Mouse (Mus musculus): ENCODE data around the gene Zzz3.
"Not testable (repeated sequence)": the region's sequence is repeated elsewhere in the genome, so short reads cannot be mapped to it uniquely, and the experiment has no call there.

Gene Zzz3

GRCm38 (mm10) chr3:152400875-152401274 lies 5.6 kb downstream of the Zzz3 start:
- in situ Hi-C loops (cut with MboI, MseI): no loop called here

GRCm38 (mm10) chr3:152401964-152402670 lies 6.8 kb downstream of the Zzz3 start:
- in situ Hi-C loops (cut with MboI, MseI): no loop called here

- in situ Hi-C loops (cut with MboI, MseI): no loop called here
These were observed 7.4 kb downstream of the Zzz3 start for GRCm38 (mm10) chr3:152402671-152403066.

- in situ Hi-C loops (cut with MboI, MseI): no loop called here
These were observed 8.6 kb downstream of the Zzz3 start for GRCm38 (mm10) chr3:152403827-152404226.

GRCm38 (mm10) chr3:152405420-152405819 lies 10.1 kb downstream of the Zzz3 start:
- in situ Hi-C loops (cut with MboI, MseI): no loop called here

- in situ Hi-C loops (cut with MboI, MseI): no loop called here
These were observed 10.8 kb downstream of the Zzz3 start for GRCm38 (mm10) chr3:152405978-152406640.

- in situ Hi-C loops (cut with MboI, MseI): no loop called here
These were observed 15.8 kb downstream of the Zzz3 start for GRCm38 (mm10) chr3:152410980-152411551.

GRCm38 (mm10) chr3:152412362-152412761 lies 17.1 kb downstream of the Zzz3 start:
- in situ Hi-C loops (cut with MboI, MseI): no loop called here

- in situ Hi-C loops (cut with MboI, MseI): no loop called here
These were observed 33.7 kb downstream of the Zzz3 start for GRCm38 (mm10) chr3:152428925-152429324.

- in situ Hi-C loops (cut with MboI, MseI): no loop called here
These were observed 37.4 kb downstream of the Zzz3 start for GRCm38 (mm10) chr3:152432677-152433076.

- in situ Hi-C loops (cut with MboI, MseI): no loop called here
These were observed 40.3 kb downstream of the Zzz3 start for GRCm38 (mm10) chr3:152435590-152435989.

GRCm38 (mm10) chr3:152438068-152438467 lies 42.8 kb downstream of the Zzz3 start:
- in situ Hi-C loops (cut with MboI, MseI): no loop called here

- in situ Hi-C loops (cut with MboI, MseI): no loop called here
These were observed 47.5 kb downstream of the Zzz3 start for GRCm38 (mm10) chr3:152442795-152443194.

- in situ Hi-C loops (cut with MboI, MseI): no loop called here
These were observed 48.8 kb downstream of the Zzz3 start for GRCm38 (mm10) chr3:152444114-152444513.

GRCm38 (mm10) chr3:152446966-152447365 lies 51.7 kb downstream of the Zzz3 start:
- in situ Hi-C loops (cut with MboI, MseI): no loop called here

- in situ Hi-C loops (cut with MboI, MseI): no loop called here
These were observed 57.9 kb downstream of the Zzz3 start for GRCm38 (mm10) chr3:152453163-152453562.

GRCm38 (mm10) chr3:152457308-152458035 lies 62.2 kb downstream of the Zzz3 start:
- in situ Hi-C loops (cut with MboI, MseI): no loop called here

- in situ Hi-C loops (cut with MboI, MseI): not testable (repeated sequence)
These were observed 63.6 kb downstream of the Zzz3 start for GRCm38 (mm10) chr3:152458875-152459274.

- in situ Hi-C loops (cut with MboI, MseI): no loop called here
These were observed 65.5 kb downstream of the Zzz3 start for GRCm38 (mm10) chr3:152460802-152461201.

GRCm38 (mm10) chr3:152462038-152462547 lies 66.8 kb downstream of the Zzz3 start:
- in situ Hi-C loops (cut with MboI, MseI): no loop called here

- in situ Hi-C loops (cut with MboI, MseI): no loop called here
These were observed 67.6 kb downstream of the Zzz3 start for GRCm38 (mm10) chr3:152462900-152463299.

GRCm38 (mm10) chr3:152464462-152464861 lies 69.2 kb downstream of the Zzz3 start:
- in situ Hi-C loops (cut with MboI, MseI): no loop called here

Measured in T-helper 1 cell (primary cell).